Mouse (Mus musculus) skeletal muscle tissue, adult 2 months (tissue): Measurements from ENCODE around the gene Abca13.

Source experiments
- DNase-seq: peaks from one replicate; pipeline ENCODE4 v3.0.0-alpha.2; 2012; ENCODE audit warnings: low read depth, low spot score

Gene Abca13

GRCm38 (mm10) chr11:9531715-9532114 lies 340.0 kb downstream of the Abca13 start:
- peak; percentile 13 for DNase-seq

GRCm38 (mm10) chr11:9533189-9533588 lies 341.4 kb downstream of the Abca13 start:
- DNase-seq: no peak

- DNase-seq: no peak
These were observed 342.0 kb downstream of the Abca13 start for GRCm38 (mm10) chr11:9533658-9534202.

GRCm38 (mm10) chr11:9536811-9537210 lies 345.1 kb downstream of the Abca13 start:
- DNase-seq: no peak

- no peak for DNase-seq
These were observed 346.6 kb downstream of the Abca13 start for GRCm38 (mm10) chr11:9538328-9538727.

- no peak for DNase-seq
These were observed 368.3 kb downstream of the Abca13 start for GRCm38 (mm10) chr11:9560026-9560425.

- DNase-seq: no peak
These were observed 376.6 kb downstream of the Abca13 start for GRCm38 (mm10) chr11:9568302-9568701.

- no peak for DNase-seq
These were observed 378.6 kb downstream of the Abca13 start for GRCm38 (mm10) chr11:9570319-9570718.

- DNase-seq: no peak
These were observed 383.2 kb downstream of the Abca13 start for GRCm38 (mm10) chr11:9574894-9575293.

- no peak for DNase-seq
These were observed 400.1 kb downstream of the Abca13 start for GRCm38 (mm10) chr11:9591757-9592316.

- no peak for DNase-seq
These were observed 405.6 kb downstream of the Abca13 start for GRCm38 (mm10) chr11:9597299-9597698.

GRCm38 (mm10) chr11:9601096-9601495 lies 409.4 kb downstream of the Abca13 start:
- no peak for DNase-seq

- no peak for DNase-seq
These were observed 410.4 kb downstream of the Abca13 start for GRCm38 (mm10) chr11:9602137-9602536.

GRCm38 (mm10) chr11:9608249-9608648 lies 416.5 kb downstream of the Abca13 start:
- no peak for DNase-seq

- DNase-seq: no peak
These were observed 417.3 kb downstream of the Abca13 start for GRCm38 (mm10) chr11:9609075-9609474.

GRCm38 (mm10) chr11:9616133-9616532 lies 424.4 kb downstream of the Abca13 start:
- no peak for DNase-seq

GRCm38 (mm10) chr11:9616665-9617064 lies 424.9 kb downstream of the Abca13 start:
- DNase-seq: no peak

GRCm38 (mm10) chr11:9619986-9620385 lies 428.2 kb downstream of the Abca13 start:
- no peak for DNase-seq

GRCm38 (mm10) chr11:9622888-9623287 lies 431.1 kb downstream of the Abca13 start:
- no peak for DNase-seq

- DNase-seq: no peak
These were observed 433.0 kb downstream of the Abca13 start for GRCm38 (mm10) chr11:9624753-9625152.

GRCm38 (mm10) chr11:9625812-9626211 lies 434.1 kb downstream of the Abca13 start:
- DNase-seq: no peak

- DNase-seq: no peak
These were observed 455.5 kb downstream of the Abca13 start for GRCm38 (mm10) chr11:9647272-9647671.

- DNase-seq: no peak
These were observed 456.2 kb downstream of the Abca13 start for GRCm38 (mm10) chr11:9647991-9648390.
